Mouse (Mus musculus): ENCODE results near the gene Ak1.
A peak's percentile ranks its signal among the peaks of the same experiment; 100 is the strongest.

The Ak1 gene

GRCm38 (mm10) chr2:32601417-32602065 lies 20.0 kb upstream of the Ak1 start:
- DNase-seq (ENCODE audit: low spot score) = peak; percentile 72

DNA sequence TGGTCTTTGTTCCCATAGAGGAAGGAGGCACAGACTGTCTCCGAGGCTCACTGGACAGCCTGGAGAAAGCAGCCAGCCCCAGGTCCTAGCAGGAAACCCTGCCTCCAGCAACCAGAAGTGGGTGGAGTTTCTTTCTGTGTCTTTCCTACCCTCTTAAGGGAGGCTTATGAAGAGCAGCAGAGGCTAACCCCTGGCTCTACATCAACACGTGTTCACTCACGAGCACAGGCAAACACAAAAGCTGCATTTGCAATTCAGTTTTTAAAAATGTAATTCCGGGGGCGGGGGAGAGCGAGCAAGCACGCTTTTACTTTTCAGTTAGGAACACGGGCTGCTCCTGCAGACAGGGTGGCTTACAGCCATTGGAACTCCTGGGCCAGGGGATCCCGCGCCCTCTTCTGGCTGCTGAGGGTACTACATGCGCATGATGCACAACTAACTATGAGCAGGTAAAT lies 18.9 kb upstream of the Ak1 start:
- DNase-seq (ENCODE audit: low spot score) = peak; percentile 92

- no peak for DNase-seq (ENCODE audit: low spot score)
These were observed 16.9 kb upstream of the Ak1 start for GRCm38 (mm10) chr2:32604631-32605030.

- peak; percentile 91 for DNase-seq (ENCODE audit: low spot score)
These were observed 15.1 kb upstream of the Ak1 start for GRCm38 (mm10) chr2:32606161-32607142.

- DNase-seq (ENCODE audit: low spot score) = peak; percentile 75
These were observed 14.2 kb upstream of the Ak1 start for GRCm38 (mm10) chr2:32607262-32607947.

GRCm38 (mm10) chr2:32608141-32608777 lies 13.3 kb upstream of the Ak1 start:
- peak; percentile 84 for DNase-seq (ENCODE audit: low spot score)

GRCm38 (mm10) chr2:32608778-32609435 lies 12.7 kb upstream of the Ak1 start:
- DNase-seq (ENCODE audit: low spot score) = no peak

DNA sequence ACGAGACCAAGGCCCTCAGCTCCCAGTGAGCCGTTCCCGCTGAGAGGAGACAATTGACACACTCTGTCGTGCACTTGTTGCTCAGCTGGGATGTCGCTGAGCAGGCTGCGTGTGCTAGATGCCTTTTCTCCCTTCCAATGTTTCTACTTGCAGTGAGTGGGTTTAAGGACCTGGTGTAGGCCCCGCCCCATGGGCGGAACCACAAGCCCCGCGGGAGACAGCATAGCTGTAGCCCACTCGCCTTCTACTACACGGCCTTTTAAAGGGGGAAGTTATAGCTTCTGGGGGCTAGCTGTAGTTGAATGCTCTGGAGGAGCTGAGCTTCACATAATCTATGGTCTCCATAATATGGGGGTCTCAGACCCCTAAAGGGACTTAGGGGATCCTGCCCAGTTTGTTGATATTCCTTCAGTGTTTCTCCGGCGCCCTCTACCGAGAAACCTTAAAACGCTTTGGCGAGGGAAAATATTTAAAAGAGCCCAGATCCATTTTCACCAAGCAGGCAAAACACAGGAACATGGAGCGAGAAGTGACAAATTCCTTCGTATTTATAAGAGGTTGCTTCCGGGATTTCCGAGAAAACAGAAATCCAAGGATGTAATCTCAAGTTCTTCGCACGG lies 10.8 kb upstream of the Ak1 start:
- peak; percentile 74 for DNase-seq (ENCODE audit: low spot score)

DNA sequence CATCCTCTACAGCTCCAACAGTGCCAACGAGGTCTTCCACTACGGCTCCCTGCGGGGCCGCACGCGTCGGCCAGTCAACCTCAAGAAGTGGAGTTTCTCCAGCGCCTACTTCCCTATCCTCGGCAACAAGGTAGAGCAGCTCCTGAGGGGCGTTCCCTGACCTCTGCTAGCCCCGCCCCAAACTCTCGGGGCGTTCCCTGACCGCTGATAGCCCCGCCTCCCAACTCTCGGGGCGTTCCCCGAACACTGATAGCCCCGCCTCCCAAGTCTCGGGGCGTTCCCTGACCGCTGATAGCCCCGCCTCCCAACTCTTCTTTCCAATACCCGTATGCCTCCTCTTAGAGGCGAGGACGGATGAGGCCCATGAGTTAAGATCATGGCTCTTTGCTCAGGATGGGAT lies 9.3 kb upstream of the Ak1 start:
- no peak for DNase-seq (ENCODE audit: low spot score)

DNA sequence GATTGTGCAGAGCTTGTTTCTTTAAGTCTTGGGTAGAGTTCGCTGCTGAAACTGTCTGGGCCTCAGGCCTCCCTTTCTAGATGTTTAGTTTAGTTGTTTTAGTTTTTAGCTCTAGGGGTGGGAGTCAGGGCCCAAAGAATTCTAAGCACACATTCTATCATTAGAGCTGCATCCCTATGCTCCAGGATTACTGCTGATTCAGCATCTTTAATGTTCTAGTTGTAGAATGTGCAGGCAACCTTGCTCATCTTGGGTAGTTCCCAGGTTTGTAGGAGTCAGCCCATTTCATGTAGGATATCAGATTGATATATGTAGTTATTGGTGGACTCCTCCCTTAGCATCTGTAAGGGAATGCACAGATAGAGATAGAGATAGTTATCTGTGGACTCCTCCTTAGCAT lies 4.4 kb upstream of the Ak1 start:
- no peak for DNase-seq (ENCODE audit: low spot score)

- DNase-seq (ENCODE audit: low spot score) = no peak
These were observed 4.0 kb upstream of the Ak1 start for GRCm38 (mm10) chr2:32617601-32618000.

GRCm38 (mm10) chr2:32618051-32618450 lies 3.5 kb upstream of the Ak1 start:
- DNase-seq (ENCODE audit: low spot score) = no peak

DNA sequence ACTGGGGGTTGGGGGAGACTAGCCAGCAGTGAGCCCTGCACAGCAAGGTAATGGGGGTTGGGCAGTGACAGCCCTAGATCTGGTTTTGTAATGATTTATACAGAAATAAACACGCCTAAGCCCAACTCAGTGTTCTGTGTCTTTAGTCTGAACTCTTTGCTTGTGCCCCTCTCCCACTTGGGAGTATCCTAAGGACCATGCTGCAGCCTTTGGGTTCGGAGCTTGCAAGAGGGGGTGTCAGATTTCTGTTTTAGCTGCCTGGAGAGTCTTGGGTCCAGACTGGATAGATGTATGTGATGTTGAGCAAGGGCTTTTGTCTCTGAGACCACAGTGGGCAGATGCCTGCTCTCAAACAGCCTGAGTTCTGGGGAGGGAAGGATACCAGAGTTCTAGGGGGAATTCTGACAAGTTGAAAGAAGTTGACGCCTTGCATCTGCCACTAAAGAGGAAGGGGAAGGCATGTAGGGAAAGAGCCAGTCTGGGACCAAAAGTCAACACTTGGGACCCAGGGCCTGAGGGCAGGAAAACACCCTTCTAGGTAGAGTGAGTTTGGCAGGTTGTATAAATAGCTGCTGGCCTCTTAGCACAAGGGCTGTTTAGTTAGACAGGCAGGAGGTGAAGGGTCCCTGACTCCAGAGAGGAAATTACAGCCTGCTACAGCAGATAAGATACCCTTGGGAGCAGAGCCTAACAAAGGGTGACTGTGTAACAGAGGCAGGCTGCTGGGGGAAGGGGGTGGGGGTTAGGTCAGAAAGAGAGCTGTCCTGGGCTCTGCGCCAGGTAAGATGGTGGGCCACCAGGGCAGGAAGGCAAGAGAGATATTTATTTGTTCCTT lies 659 bp upstream of the Ak1 start:
- DNase-seq (ENCODE audit: low spot score) = peak; percentile 75

- DNase-seq (ENCODE audit: low spot score) = no peak
These were observed 2.7 kb downstream of the Ak1 start for GRCm38 (mm10) chr2:32624111-32624748.

DNA sequence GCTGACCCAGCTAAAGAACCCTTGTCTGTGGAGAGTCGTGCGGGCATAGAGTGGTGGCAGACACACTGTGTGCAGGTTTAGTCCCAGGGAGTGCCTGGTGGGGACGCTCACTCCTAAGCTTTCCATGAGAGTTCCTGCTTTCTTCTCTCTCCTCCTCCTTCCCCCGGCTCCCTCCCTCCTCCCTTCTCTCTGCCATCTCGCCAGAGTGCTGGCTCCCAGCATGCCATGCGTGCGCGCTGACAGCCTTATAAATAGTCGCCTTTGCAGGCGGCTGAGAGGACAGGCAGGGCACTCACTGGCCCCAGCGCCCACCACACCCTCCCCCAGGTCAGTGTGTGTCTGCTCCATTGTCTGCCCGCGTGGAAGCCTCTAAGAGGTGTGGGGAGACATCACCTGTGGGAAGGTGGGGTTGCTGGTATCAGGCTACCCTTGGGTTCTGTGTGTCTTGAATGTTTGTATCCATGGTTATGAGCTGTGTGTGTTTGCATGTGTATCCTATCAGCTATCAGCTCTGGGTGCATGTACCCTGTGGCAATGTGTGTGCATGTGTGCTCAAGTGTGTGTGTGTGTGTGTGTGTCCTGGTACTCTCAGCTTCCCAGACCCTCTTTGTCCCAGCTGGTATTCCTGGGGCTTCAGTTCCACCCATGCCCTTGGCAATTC lies 3.8 kb downstream of the Ak1 start:
- peak; percentile 85 for DNase-seq (ENCODE audit: low spot score)

DNA sequence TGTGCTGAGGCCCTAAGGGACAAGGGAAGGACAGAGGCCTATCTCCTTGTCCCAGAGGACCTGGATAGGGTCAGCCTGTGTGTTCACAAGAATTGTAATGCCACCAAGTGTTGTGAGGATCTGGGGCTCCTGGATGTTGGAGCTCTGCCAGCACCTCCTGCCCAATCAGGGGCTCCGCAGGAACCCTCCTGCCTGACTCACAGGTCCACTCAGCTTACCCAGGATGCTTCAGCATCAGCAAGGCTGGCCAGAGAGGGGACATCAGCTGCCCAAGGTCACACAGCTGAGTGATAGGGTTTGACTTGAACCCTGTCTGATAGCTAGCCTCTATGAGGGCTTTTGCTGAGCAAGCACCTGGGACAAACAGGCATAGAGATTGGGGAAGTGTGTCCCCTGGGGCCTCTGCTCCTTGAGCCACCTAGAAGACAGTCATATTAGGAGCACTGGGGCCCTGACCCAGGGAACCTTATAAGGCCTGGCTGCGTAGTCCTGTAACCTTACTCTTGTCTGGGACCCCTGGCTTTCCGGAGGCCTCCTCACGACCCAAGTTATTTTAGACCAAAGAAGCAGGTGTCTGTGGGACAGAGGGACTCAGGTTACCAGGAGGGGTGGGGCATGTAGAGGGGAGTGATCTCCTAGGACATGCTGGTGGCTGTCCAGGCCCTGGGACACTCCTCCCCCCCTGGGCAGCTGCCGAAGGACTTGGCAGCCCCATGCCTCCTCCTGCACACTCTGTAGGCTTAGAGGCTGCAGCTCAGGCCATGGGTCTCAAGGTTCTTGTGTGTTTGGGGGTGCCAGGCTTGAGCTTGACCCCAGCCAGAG lies 4.5 kb downstream of the Ak1 start:
- no peak for DNase-seq (ENCODE audit: low spot score)

GRCm38 (mm10) chr2:32627266-32628043 lies 5.9 kb downstream of the Ak1 start:
- DNase-seq (ENCODE audit: low spot score) = no peak

Measured in embryo, embryonic 10.5 days (tissue).